Mouse (Mus musculus) layer of hippocampus, adult 9-11 months (tissue): ENCODE results near the gene Rgs9bp.
"Not testable (repeated sequence)": the region's sequence is repeated elsewhere in the genome, so short reads cannot be mapped to it uniquely, and the experiment has no call there.

Experiments
- DNase-seq: peaks from one replicate; pipeline ENCODE4 v3.0.0; 2022

Rgs9bp gene

DNA sequence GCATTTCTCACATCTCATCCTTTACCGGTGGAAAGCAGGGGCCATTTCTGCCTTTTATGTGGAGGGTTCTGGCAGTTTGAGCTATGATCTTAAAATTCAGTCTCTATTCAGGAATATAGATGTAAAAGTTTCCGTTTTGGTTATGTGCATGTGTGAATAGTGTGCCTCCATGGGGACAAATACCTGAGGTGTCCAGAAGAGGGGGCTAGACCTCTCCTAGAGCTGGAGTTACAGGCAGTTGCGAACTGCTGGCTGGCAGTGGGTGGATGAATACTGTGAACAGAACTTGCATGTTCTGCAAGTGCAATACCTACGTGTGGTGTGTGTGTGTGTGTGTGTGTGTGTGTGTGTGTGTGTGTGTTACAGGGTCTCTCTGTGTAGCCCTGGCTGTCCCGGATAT, 2.7 kb downstream of the Rgs9bp start:
- DNase-seq: no peak

DNA sequence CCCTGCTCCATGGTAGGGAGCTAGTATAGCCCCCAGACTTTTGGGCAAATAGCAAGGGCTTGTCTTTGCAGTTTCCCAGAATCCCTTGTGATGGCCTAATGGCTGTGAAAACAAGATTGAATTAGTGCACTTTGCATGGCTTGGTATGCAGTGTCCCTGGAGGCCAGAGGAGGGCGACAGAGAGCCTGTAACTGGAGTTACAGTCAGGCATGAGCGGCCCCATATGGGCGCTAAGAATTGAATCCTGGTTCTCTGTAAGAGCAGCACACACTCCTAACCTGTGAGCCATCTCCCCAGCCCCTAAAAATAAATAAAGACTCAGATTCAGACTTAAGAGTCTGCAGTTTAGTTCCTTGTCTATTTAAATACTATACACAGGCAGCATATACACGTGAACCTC, 5.5 kb downstream of the Rgs9bp start:
- DNase-seq: no peak

- DNase-seq: not testable (repeated sequence)
Measured at GRCm38 (mm10) chr7:35570883-35571282, 14.5 kb downstream of the Rgs9bp start.

- not testable (repeated sequence) for DNase-seq
Measured at GRCm38 (mm10) chr7:35569724-35570123, 15.7 kb downstream of the Rgs9bp start.

DNA sequence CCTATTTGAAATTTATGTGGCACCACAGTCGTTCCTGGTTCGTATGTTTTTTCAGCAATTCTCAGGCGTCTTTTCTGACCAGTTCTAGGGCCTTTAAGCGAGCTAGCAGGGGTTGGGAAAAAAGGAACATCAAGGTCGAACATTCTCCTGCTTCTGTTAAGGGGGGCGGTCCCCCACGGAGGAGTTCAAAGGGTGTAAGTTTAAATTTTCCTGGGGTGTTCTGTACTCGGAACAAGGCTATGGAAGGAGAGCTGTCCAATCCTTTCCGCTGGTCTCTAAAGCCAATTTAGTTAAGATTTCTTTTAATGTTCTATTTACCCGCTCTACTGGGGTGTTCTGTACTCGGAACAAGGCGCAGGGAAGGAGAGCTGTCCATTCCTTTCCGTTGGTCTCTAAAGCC, 19.4 kb downstream of the Rgs9bp start:
- DNase-seq: not testable (repeated sequence)

DNA sequence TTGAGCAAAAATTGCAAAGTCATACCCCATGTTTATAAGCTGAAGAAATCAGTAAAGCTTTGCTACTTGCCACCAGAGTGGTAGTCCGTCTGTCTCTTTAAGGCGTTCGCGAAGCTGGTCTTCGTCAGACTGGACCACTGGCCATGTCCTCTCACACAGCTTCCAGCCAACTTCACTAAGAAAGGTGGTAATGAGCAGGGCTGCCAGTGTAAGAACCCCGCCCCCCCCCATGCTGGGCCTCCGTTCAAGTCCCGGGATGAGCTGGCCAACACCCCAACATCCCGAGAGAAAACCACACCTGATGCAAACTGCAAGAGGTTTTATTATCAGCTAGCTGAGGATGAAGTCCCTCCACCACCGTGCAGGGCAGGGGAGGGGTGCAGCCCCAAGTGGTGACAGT, 20.5 kb downstream of the Rgs9bp start:
- not testable (repeated sequence) for DNase-seq

DNA sequence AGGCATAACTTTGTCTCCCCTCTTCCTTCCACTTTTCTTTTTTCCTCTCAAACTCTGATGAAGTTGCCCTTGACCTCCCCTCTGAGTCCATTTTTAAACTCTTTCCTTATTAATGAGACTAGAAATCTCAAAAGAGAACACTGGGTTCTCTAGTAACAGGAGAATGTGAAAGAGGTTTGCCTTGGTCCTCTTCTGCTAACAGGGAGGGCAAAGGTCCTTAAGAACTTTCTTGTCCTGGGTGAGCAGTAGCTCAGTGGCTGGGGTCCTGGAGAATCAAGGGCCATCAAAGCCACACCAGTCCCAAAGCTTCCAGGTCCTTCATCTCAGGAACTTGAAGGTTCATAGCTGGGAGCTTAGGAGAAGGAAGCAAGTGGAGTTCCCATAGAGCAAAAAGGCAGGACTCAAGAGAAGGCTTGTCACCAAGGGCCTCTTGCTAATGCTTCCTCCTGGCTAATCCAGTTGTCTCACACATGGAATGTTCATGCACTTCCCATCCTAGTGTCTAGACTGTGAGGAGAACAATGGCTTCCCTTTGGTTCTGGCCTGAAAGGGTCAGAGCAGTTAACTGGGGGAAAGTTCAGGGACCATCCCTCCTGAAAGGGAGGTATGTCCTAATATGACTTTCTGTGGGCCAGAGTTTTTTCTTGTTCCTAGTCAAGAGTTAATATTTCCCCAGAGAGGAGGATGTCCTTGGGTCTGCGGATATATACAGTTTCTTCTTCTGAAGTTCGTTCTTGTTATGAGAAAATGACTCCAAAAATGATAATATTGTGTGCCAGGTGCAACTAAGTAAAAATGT, 21.1 kb downstream of the Rgs9bp start:
- no peak for DNase-seq

DNA sequence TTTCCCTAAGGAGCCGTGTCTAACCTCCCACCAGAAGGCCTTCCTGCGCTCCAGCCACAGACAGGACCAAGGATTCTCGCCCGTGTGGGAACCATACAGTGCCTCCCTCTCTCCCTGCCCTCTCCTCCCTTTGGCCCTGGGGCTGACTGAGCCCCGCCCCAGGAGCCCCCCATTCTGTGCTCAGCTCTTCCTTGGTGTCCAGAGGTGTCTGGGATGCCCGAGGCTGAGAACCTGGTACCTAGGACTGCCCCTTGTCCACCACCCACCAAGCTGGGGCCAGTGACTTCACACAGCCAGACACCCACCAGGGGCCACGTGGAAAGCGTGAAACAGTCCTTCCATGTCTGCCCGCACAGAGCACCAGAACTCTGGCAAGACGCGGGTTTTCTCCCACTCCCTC, 22.3 kb downstream of the Rgs9bp start:
- DNase-seq: no peak

DNA sequence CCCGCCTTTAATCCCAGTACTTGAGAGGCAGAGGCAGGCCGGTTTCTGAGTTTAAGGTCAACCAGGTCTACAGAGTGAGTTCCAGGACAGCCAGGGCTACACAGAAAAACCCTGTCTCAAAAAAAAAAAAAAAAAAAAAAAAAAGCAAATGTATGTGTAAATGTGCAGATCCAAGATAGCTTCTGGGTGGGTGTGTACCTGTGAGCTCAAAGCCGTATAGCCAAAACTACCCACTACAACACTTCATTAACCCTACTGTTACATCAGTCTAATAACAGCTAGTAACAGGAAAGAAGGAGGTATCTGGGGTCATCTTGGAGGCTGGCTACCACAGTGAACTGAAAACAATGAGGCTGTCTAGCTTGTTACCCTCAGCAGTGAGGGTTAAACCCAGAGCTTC, 25.5 kb downstream of the Rgs9bp start:
- DNase-seq: no peak

DNA sequence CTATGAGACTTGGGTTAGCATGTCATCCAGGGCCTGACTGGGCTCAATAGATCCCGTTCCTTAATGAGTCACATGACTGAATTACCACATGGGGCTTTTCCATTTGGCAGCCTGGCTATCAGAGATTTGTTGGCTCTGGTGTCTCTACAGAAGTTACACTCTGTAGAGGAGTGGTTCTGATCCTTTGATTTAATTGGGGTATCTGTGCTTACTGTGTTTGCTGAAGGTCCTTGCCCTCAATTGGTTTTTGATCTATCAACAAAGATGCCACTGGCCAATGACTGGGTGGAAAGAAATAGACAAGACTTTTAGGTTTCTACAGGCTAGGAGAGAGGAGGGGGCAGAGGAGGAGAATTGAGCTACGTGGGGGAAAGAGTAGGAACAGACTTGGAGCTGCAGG, 26.7 kb downstream of the Rgs9bp start:
- no peak for DNase-seq

GRCm38 (mm10) chr7:35557577-35557976, 27.8 kb downstream of the Rgs9bp start:
- no peak for DNase-seq

GRCm38 (mm10) chr7:35556905-35557304, 28.5 kb downstream of the Rgs9bp start:
- no peak for DNase-seq

DNA sequence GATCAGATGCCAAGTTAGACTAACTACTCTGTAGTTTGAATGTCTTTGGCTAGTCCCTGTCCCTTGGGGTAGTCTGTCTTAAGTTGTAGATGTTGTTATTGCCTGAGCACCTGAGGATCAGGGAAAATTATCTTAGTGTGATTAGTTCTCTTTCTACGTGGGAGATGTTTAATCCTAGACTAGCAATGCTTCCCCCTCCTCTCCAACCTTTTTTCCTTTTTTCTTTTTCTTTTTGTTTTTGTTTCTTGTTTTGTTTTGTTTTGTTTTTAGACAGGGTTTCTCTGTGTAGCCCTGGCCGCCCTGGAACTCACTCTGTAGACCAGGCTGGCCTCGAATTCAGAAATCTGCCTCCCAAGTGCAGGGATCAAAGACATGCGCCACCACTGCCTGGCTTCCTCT, 29.2 kb downstream of the Rgs9bp start, which contains the start of gene Nudt19:
Nudt19 (minus strand) TSS at position 100 of the 399 bp plus-strand sequence.
- no peak for DNase-seq

GRCm38 (mm10) chr7:35555224-35556204, 29.9 kb downstream of the Rgs9bp start:
- DNase-seq: peak; percentile 91

DNA sequence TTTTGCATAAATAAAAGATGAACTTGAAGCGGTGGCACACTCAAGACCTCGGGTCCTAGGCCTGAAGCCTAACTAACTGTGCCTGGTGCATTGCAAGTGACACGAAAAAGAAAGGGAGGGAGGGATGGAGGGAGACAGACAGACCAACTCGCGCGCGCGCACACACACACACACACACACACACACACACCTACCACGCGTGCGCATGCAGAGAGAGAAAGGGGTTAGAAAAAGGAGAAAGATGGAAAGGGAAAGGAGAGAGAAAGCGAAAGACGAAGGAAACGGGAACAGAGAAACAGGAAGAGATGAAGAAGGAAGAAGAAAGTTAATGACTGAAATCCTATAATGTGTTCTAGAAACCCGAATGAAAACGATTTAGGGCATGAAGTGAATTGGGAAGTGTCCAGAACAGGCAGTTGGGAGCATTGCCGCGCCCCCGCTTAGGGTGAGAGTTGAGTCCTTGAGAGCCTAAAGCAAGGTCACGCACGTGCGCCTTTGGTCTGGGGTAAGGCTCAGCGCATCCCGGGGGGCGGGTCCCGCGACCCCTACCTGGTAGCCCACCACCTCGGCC, 30.7 kb downstream of the Rgs9bp start:
- DNase-seq: peak; percentile 28

DNA sequence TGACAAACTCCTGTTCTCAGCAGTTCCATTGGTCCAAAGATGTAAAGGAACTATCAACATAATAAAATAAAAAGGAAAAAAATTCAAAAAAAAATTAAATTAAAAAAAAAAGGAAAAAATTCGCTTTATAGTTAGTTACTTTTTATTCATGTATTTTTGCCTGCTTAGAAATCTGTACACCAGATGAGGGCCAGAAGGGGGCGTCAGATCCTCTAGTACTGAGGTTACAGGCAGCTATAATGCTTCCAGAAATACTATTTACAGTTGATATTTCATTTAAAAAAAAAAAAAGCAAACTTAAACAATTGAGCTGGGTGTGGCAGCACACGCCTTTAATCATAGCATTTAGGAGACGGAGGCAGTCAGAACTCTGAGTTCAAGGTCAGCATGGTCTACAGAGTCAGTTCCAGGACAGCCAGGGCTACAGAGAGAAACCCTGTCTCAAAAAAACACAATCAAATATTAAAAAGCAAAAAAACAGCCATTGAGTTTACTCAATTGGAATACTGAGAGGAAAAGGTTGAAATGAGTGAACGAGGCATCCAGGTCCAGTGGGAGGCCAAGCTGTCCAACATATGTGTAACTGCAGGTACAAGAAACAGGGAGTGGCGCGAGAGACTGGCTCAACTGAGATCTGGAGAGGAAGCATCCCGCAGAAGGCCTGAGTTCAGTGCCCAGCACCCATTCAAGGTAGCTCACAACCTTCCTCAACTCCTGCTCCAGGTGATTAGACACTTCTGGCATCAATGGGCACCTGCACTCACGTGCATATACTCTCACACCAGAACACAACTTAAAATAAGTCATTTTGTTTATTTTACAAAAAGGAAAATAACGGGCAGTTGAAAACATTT, 31.4 kb downstream of the Rgs9bp start:
- peak; percentile 38 for DNase-seq

- DNase-seq: peak; percentile 22
Measured at GRCm38 (mm10) chr7:35545881-35546280, 39.5 kb downstream of the Rgs9bp start.

DNA sequence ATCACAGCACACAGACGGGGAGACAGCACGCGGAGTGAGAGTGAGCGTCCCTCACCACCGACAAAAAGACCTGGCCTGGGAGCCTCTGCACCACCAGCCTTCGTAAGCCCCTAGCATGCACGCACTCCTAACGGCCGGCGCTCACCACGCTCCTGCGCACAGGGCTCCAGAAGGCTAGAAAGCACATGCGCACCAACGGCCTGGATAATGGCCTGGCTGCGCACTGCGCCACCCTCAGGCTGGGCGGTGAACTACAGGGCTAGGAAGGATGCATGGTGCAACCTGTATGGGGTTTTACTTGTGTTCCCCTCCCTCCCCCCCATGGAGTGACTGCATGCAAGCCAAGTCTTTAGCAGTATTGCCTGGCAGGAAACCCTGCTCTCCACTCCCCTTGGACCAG, 47.8 kb downstream of the Rgs9bp start, which contains the start of gene Tdrd12:
Tdrd12 (minus strand) TSS at position 184 of the 400 bp plus-strand sequence.
- no peak for DNase-seq

DNA sequence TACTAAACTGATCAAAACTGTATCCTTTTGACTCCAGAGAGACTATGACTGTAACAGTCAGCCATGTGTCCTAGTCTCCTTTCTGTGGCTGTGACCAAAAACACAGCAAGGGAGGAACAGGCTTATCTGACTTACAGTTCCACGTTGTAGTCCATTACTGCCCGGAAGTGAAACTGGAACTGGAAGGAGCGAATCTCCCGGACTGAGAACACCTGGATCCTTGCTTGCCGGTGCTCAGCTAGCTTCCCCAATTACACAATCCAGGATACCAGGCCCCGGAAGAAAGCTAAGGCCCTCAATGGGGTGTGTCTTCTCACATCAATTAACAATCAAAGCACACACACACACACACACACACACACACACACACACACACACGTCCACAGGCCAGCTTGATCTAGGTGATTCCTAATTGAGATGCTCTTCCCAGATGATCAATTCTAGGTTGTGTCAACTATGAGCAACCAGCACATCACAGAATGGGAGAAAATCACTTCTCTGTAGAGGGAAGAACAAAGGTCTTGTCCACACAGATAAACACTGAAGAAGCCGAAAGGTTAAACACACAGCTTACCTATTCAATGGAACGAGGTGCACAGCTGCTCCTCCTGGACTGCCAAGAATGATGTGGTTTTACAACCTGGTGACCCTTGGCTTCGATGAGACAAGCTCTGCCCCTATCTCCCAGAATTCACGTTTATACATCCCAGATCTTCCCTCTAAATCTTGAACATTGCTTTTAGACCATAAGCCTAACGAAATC, 49.5 kb downstream of the Rgs9bp start:
- DNase-seq: no peak

GRCm38 (mm10) chr7:35530544-35530943, 54.8 kb downstream of the Rgs9bp start:
- not testable (repeated sequence) for DNase-seq

DNA sequence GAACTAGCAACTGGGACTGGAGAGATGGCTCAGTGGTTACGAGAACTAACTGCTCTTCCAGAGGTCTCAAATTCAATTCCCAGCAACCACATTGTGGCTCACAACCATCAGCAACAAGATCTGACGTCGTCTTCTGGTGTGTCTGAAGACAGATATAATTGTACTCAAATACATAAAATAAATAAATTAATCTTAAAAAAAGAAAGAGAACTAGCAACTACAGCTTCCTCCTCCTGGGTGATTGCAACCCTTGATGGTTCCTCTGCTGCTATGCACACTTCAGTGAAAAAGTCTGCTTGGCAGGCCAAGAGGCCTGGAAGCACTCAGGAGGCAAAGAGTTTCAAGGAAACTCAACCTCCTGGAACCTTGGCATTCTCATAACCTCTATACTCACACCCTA, 55.4 kb downstream of the Rgs9bp start:
- no peak for DNase-seq
